Mouse (Mus musculus) layer of hippocampus, adult 2 months (tissue): ENCODE measurements around the gene Hnrnpc. TPM values are rescaled to one million over a fixed set of nuclear protein-coding genes. Genes with fewer than 3 reads are reported as not detected.
"Not testable (repeated sequence)": the region's sequence is repeated elsewhere in the genome, so short reads cannot be mapped to it uniquely, and the experiment has no call there.

Experiments used
- DNase-seq, 2 experiments: peaks; one replicate each; pipeline ENCODE4 v3.0.0; 2022; ENCODE audit warnings: low spot score in 2 of 2
- H3K27ac ChIP-seq: fragments of 200-600 bp; 2 replicates; pipeline ENCODE4 v1.8.1; 2022
- H3K4me3 ChIP-seq: fragments of 200-600 bp; 2 replicates; pipeline ENCODE4 v1.8.1; 2022; ENCODE audit warnings: mild to moderate bottlenecking
- CTCF ChIP-seq: fragments of 200-600 bp; conservative IDR thresholded peaks from 2 replicates; pipeline ENCODE4 v1.8.1; 2022; ENCODE audit warnings: antibody characterized with exemption, mild to moderate bottlenecking, moderate library complexity
- total RNA-seq, 2 experiments: library from RNA; stranded (reverse); gene quantifications; 2 replicates each; pipeline ENCODE4 v1.2.3; 2021

The Hnrnpc gene
- total RNA-seq, 2 experiments from 2014 or later: 245 to 262 TPM

GRCm38 (mm10) chr14:52044901-52045678 lies 58.7 kb downstream of the Hnrnpc start:
- TF ChIP-seq CTCF: peak; percentile 73
- no peak for DNase-seq
- no peak overlapping the region for H3K4me3 ChIP-seq
- H3K27ac ChIP-seq: no peak overlapping the region

- DNase-seq: no peak
- H3K27ac ChIP-seq: no peak overlapping the region
- no peak overlapping the region for H3K4me3 ChIP-seq
- no peak for TF ChIP-seq CTCF
Observed at GRCm38 (mm10) chr14:52043446-52043845, 60.4 kb downstream of the Hnrnpc start.

- not testable (repeated sequence) for DNase-seq, H3K4me3 ChIP-seq, H3K27ac ChIP-seq
Observed at GRCm38 (mm10) chr14:52042359-52042758, 61.5 kb downstream of the Hnrnpc start, which contains the start of gene Olfr221. Gene Olfr221 (minus strand): TSS chr14:52042459.

DNA sequence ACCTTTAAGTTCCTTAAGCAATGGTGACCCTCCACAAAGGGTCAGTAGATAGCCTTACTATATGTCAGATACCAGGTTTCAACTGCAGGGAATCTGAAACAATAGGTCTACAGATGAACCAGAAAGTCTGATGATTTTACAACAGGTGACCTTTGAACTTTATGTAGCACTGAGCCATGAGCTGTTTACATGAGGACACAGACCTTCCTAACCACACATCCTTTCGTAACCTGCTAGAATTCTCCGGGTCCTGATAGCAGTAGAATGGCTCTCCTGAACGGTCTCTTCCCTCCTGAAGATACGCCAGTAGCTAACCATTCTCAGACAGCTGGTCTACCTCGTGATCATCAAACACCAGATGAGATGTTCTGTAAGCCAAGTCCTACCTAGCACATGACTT lies 64.5 kb downstream of the Hnrnpc start:
- no peak for DNase-seq
- Histone ChIP-seq H3K4me3 (no peak overlapping the region), H3K27ac (no peak overlapping the region)
- no peak for TF ChIP-seq CTCF

- no peak for DNase-seq
- no peak overlapping the region for H3K27ac ChIP-seq
- H3K4me3 ChIP-seq: no peak overlapping the region
- no peak for TF ChIP-seq CTCF
Observed at GRCm38 (mm10) chr14:52035926-52036325, 67.9 kb downstream of the Hnrnpc start.

GRCm38 (mm10) chr14:52026342-52026741 lies 77.5 kb downstream of the Hnrnpc start:
- H3K27ac ChIP-seq: no peak overlapping the region
- no peak for TF ChIP-seq CTCF
- no peak for DNase-seq
- H3K4me3 ChIP-seq: no peak overlapping the region

GRCm38 (mm10) chr14:52024133-52024532 lies 79.7 kb downstream of the Hnrnpc start:
- DNase-seq: no peak
- Histone ChIP-seq H3K27ac (no peak overlapping the region), H3K4me3 (no peak overlapping the region)
- no peak for TF ChIP-seq CTCF

Other genes with a start within 250 kb of the Hnrnpc start
- 10 to 100 TPM; 31.6 to 40.5 TPM for gene Mettl17, start 219.2 kb downstream of the Hnrnpc start, total RNA-seq
- 10 to 100 TPM in 1 of 2 experiments, 1 to 10 TPM in 1; 8.2 to 10.1 TPM for gene Slc39a2, start 211.1 kb downstream of the Hnrnpc start, total RNA-seq
- gene Ndrg2, start 189.9 kb downstream of the Hnrnpc start, total RNA-seq: 100 to 1,000 TPM; 894 to 934 TPM
- gene Tppp2, start 185.6 kb downstream of the Hnrnpc start, total RNA-seq: not detected
- gene Rnase13, start 181.3 kb downstream of the Hnrnpc start, total RNA-seq: not detected
- gene Arhgef40, start 119.3 kb downstream of the Hnrnpc start, total RNA-seq: 10 to 100 TPM; 27.9 to 32.2 TPM
- 1 to 10 TPM in 1 of 2 experiments, under 1 TPM in 1; 0.34 to 1.4 TPM for gene Tmem253, start 88.4 kb downstream of the Hnrnpc start, total RNA-seq
- 10 to 100 TPM; 46.5 to 46.8 TPM for gene Zfp219, start 83.3 kb downstream of the Hnrnpc start, total RNA-seq
- not detected for gene Olfr221, start 61.6 kb downstream of the Hnrnpc start, total RNA-seq
- 1 to 10 TPM; 1.7 to 2.2 TPM for gene Rpgrip1, start 6.7 kb upstream of the Hnrnpc start, total RNA-seq
- gene Supt16, start 93.4 kb upstream of the Hnrnpc start, total RNA-seq: 10 to 100 TPM; 53.4 to 53.9 TPM
- gene Chd8, start 153.8 kb upstream of the Hnrnpc start, total RNA-seq: 100 to 1,000 TPM; 126 to 138 TPM
- gene Tox4, start 175.1 kb upstream of the Hnrnpc start, total RNA-seq: 10 to 100 TPM; 63.9 to 66.0 TPM
- 10 to 100 TPM; 35.4 to 36.2 TPM for gene Rab2b, start 175.5 kb upstream of the Hnrnpc start, total RNA-seq
- 10 to 100 TPM; 43.7 to 47.9 TPM for gene Mettl3, start 201.1 kb upstream of the Hnrnpc start, total RNA-seq
- gene Sall2, start 224.7 kb upstream of the Hnrnpc start, total RNA-seq: 10 to 100 TPM; 44.5 to 45.3 TPM